Mouse (Mus musculus) spleen, adult 2 months (tissue): Measurements from ENCODE around the gene Gpn2.

ENCODE experiments used
- CTCF ChIP-seq: fragments of 200-500 bp; IDR thresholded peaks from 2 replicates; pipeline ENCODE4 v1.5.1; 2011; ENCODE audit warnings: mild to moderate bottlenecking, inconsistent platforms; ENCODE audit not compliant: insufficient read depth, insufficient read length, insufficient replicate concordance; ENCODE audit errors: extremely low read depth
- POLR2A ChIP-seq: fragments of 200-500 bp; IDR thresholded peaks from 2 replicates; pipeline ENCODE4 v1.6.1; 2011; ENCODE audit warnings: low read depth, low read length, inconsistent platforms

- TF ChIP-seq POLR2A, result peak; percentile 22
- no peak for TF ChIP-seq CTCF
Measured at GRCm38 (mm10) chr4:133599571-133600073, 15.5 kb downstream of the Gpn2 start.
